Mouse (Mus musculus): ENCODE measurements around the gene Knstrn. TPM values are rescaled to one million over a fixed set of nuclear protein-coding genes. Genes with fewer than 3 reads are reported as not detected.
A peak's percentile ranks its signal among the peaks of the same experiment; 100 is the strongest.

Knstrn gene
- polyA plus RNA-seq, 1 experiment from 2014 or later = 134 TPM

- Histone ChIP-seq H3K9ac (no peak overlapping the region), H3K27me3 (no peaks in the 10 kb centered on the region), H3K4me3 (no peak overlapping the region), H3K4me2 (no peak overlapping the region), H3K27ac (no peak overlapping the region), H3K9me3 (no peaks in the 10 kb centered on the region), H3K36me3 (peaks cover 48% of the 10 kb centered on the region), H3K4me1 (no peaks in the 10 kb centered on the region)
- WGBS = 68% methylated on average over 6 of the region's 6 CpGs
- ATAC-seq (ENCODE audit: borderline replicate concordance, extremely low read depth, low FRiP score, low TSS enrichment) = no peak
These were observed 21.3 kb downstream of the Knstrn start for GRCm38 (mm10) chr2:118835115-118835514.

- H3K36me3 ChIP-seq = peaks cover 18% of the 10 kb centered on the region
- no peaks in the 10 kb centered on the region for H3K4me1 ChIP-seq
- no peak overlapping the region for H3K27ac ChIP-seq
- no peak overlapping the region for H3K9ac ChIP-seq
- no peak overlapping the region for H3K4me2 ChIP-seq
- ATAC-seq (ENCODE audit: borderline replicate concordance, extremely low read depth, low FRiP score, low TSS enrichment) = no peak
- WGBS = 28% methylated on average over 5 of the region's 5 CpGs
- no peak overlapping the region for H3K4me3 ChIP-seq
- H3K9me3 ChIP-seq = no peaks in the 10 kb centered on the region
- H3K27me3 ChIP-seq = no peaks in the 10 kb centered on the region
These were observed 24.5 kb downstream of the Knstrn start for GRCm38 (mm10) chr2:118838330-118838729.

GRCm38 (mm10) chr2:118841186-118841585 is 27.4 kb downstream of the Knstrn start:
- no peaks in the 10 kb centered on the region for H3K27me3 ChIP-seq
- no peak overlapping the region for H3K4me2 ChIP-seq
- no peaks in the 10 kb centered on the region for H3K36me3 ChIP-seq
- H3K4me3 ChIP-seq = no peak overlapping the region
- H3K4me1 ChIP-seq = peaks cover 2% of the 10 kb centered on the region; the same call in 1 of the 2 replicates
- no peak overlapping the region for H3K27ac ChIP-seq
- 57% methylated on average over 5 of the region's 5 CpGs for WGBS
- no peak for ATAC-seq (ENCODE audit: borderline replicate concordance, extremely low read depth, low FRiP score, low TSS enrichment)
- no peak overlapping the region for H3K9ac ChIP-seq
- no peaks in the 10 kb centered on the region for H3K9me3 ChIP-seq

- peaks cover 3% of the 10 kb centered on the region; the same call in 1 of the 2 replicates for H3K4me1 ChIP-seq
- H3K4me3 ChIP-seq = no peak overlapping the region
- H3K9me3 ChIP-seq = no peaks in the 10 kb centered on the region
- H3K27me3 ChIP-seq = no peaks in the 10 kb centered on the region
- no peak overlapping the region for H3K27ac ChIP-seq
- H3K36me3 ChIP-seq = no peaks in the 10 kb centered on the region
- no peak overlapping the region for H3K4me2 ChIP-seq
- ATAC-seq (ENCODE audit: borderline replicate concordance, extremely low read depth, low FRiP score, low TSS enrichment) = no peak
- H3K9ac ChIP-seq = no peak overlapping the region
- WGBS = 75% methylated on average over 4 of the region's 4 CpGs
These were observed 28.0 kb downstream of the Knstrn start for GRCm38 (mm10) chr2:118841774-118842173.

GRCm38 (mm10) chr2:118844427-118844826 is 30.6 kb downstream of the Knstrn start:
- ATAC-seq (ENCODE audit: borderline replicate concordance, extremely low read depth, low FRiP score, low TSS enrichment) = no peak
- Histone ChIP-seq H3K4me2 (no peak overlapping the region), H3K9ac (no peak overlapping the region), H3K27ac (no peak overlapping the region), H3K36me3 (no peaks in the 10 kb centered on the region), H3K4me3 (no peak overlapping the region), H3K4me1 (peaks cover 3% of the 10 kb centered on the region; the same call in 1 of the 2 replicates), H3K9me3 (no peaks in the 10 kb centered on the region), H3K27me3 (no peaks in the 10 kb centered on the region)
- 78% methylated on average over 3 of the region's 3 CpGs for WGBS

- 32% methylated on average over 7 of the region's 7 CpGs for WGBS
- H3K27me3 ChIP-seq = no peaks in the 10 kb centered on the region
- H3K9ac ChIP-seq = no peak overlapping the region
- no peak overlapping the region for H3K4me2 ChIP-seq
- H3K36me3 ChIP-seq = no peaks in the 10 kb centered on the region
- peaks cover 3% of the 10 kb centered on the region; the same call in 1 of the 2 replicates for H3K4me1 ChIP-seq
- no peak overlapping the region for H3K27ac ChIP-seq
- no peak for ATAC-seq (ENCODE audit: borderline replicate concordance, extremely low read depth, low FRiP score, low TSS enrichment)
- no peak overlapping the region for H3K4me3 ChIP-seq
- no peaks in the 10 kb centered on the region for H3K9me3 ChIP-seq
These were observed 32.4 kb downstream of the Knstrn start for GRCm38 (mm10) chr2:118846246-118846645.

- Histone ChIP-seq H3K27ac (no peak overlapping the region), H3K9ac (no peak overlapping the region), H3K9me3 (no peaks in the 10 kb centered on the region), H3K4me2 (no peak overlapping the region), H3K4me3 (no peak overlapping the region), H3K4me1 (no peaks in the 10 kb centered on the region), H3K27me3 (no peaks in the 10 kb centered on the region), H3K36me3 (no peaks in the 10 kb centered on the region)
- no peak for ATAC-seq (ENCODE audit: borderline replicate concordance, extremely low read depth, low FRiP score, low TSS enrichment)
- WGBS = 32% methylated on average over 3 of the region's 3 CpGs
These were observed 38.0 kb downstream of the Knstrn start for GRCm38 (mm10) chr2:118851756-118852155.

DNA sequence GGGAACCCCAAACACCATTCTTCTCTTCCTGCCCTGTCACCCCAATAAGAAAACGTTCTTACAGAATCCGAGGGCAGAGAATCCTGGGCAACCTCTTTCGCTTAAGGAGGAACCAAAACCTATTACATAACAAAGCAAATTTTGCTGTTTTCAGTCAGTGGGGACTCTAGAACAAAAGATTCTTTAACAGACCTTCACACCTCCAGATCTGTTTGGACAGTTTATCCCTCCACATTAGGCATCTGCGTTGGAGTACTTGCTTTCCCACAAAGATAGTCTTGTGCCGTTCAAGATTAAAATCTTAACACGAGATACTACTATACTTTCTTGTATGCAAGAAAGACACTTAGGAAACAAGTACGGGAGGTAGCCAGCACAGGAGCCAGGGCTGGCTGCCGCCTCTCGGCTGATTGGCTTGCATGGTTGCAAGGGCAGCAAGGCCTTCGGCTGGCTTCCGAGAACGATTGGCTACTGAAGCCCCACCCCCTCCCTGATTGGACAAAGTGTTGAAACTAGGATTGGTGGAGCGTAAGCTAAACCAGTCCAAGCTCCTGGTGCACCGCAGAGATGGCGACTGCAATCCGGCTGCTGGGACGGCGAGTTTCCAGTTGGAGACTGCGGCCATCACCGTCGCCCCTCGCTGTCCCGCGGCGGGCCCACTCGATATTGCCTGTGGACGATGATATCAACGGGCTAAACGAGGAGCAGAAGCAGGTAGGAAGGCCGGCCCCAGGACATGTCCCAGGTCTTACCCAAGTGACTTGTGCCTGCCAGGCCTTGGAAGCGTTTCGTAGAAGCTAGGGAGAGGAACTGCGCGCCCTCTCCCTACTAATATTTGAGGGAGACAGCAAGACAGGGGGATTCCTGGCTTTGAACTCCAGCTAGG is 47.9 kb downstream of the Knstrn start, which contains the start of gene Ivd:
TSS of gene Ivd (plus strand) at position 501 of the 886 bp plus-strand sequence.
- under 1% methylated on average over 34 of the region's 34 CpGs for WGBS
- ATAC-seq (ENCODE audit: borderline replicate concordance, extremely low read depth, low FRiP score, low TSS enrichment) = peak; percentile 99
- no peaks in the 10 kb centered on the region for H3K9me3 ChIP-seq
- peak within 1 kb of the TSS; percentile 62; the same call in 1 of the 2 replicates for H3K27ac ChIP-seq
- no peaks in the 10 kb centered on the region for H3K36me3 ChIP-seq
- H3K9ac ChIP-seq = peak within 1 kb of the TSS; percentile 58
- peaks cover 7% of the 10 kb centered on the region; the same call in 1 of the 2 replicates for H3K4me1 ChIP-seq
- no peaks in the 10 kb centered on the region for H3K27me3 ChIP-seq
- H3K4me2 ChIP-seq = peak within 1 kb of the TSS; percentile 78
- peak within 1 kb of the TSS; percentile 64 for H3K4me3 ChIP-seq

DNA sequence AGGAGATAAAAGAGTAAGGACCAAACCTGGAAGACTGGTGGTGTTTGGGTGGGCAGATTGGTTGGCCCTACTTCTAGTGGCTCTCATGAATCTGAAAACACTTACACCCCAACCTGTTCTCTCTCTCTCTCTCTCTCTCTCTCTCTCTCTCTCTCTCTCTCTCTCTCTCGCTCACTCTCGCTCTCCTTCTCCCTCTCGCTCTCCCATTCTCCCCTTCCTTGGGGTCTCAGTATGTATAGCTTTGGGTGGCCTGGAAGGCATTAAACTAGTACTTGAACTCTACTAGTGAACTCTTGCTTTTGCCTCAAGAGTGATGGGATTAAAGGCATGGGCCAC is 48.5 kb downstream of the Knstrn start:
- WGBS = 30% methylated on average over 3 of the region's 3 CpGs
- Histone ChIP-seq H3K36me3 (no peaks in the 10 kb centered on the region), H3K4me1 (peaks cover 7% of the 10 kb centered on the region; the same call in 1 of the 2 replicates), H3K4me3 (peak overlapping the region; percentile 64), H3K9ac (peak overlapping the region; percentile 58), H3K27ac (peak overlapping the region; percentile 62; the same call in 1 of the 2 replicates), H3K27me3 (no peaks in the 10 kb centered on the region), H3K9me3 (no peaks in the 10 kb centered on the region), H3K4me2 (peak overlapping the region; percentile 78)
- ATAC-seq (ENCODE audit: borderline replicate concordance, extremely low read depth, low FRiP score, low TSS enrichment) = no peak

GRCm38 (mm10) chr2:118870601-118871000 is 56.8 kb downstream of the Knstrn start:
- H3K27ac ChIP-seq = peak overlapping the region; percentile 26
- peaks cover 16% of the 10 kb centered on the region for H3K36me3 ChIP-seq
- H3K9ac ChIP-seq = no peak overlapping the region
- H3K4me3 ChIP-seq = no peak overlapping the region
- H3K4me2 ChIP-seq = no peak overlapping the region
- H3K9me3 ChIP-seq = no peaks in the 10 kb centered on the region
- H3K4me1 ChIP-seq = peaks cover 13% of the 10 kb centered on the region; the same call in 1 of the 2 replicates
- H3K27me3 ChIP-seq = no peaks in the 10 kb centered on the region
- no peak for ATAC-seq (ENCODE audit: borderline replicate concordance, extremely low read depth, low FRiP score, low TSS enrichment)
- WGBS = 57% methylated on average over 3 of the region's 3 CpGs

- ATAC-seq (ENCODE audit: borderline replicate concordance, extremely low read depth, low FRiP score, low TSS enrichment) = no peak
These were observed 57.2 kb downstream of the Knstrn start for GRCm38 (mm10) chr2:118871032-118871431.

DNA sequence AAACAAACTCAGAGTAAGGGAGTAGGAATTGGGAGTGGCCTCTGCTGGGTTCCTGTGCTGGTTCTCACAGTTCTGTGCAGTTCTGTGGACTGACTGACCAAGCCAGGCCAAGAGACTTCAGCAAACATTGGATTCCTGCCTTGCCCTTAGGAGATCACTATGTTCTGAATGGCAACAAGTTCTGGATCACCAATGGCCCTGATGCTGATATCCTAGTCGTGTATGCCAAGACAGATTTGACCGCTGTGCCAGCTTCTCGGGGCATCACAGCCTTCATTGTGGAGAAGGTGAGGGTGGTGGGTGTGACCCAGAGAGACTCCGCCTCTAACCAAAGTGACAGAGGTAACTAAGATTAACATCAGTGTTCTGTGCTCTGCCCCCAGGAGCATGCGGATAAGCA is 59.2 kb downstream of the Knstrn start:
- Histone ChIP-seq H3K27ac (no peak overlapping the region), H3K4me1 (peaks cover 13% of the 10 kb centered on the region; the same call in 1 of the 2 replicates), H3K9ac (no peak overlapping the region), H3K27me3 (no peaks in the 10 kb centered on the region), H3K9me3 (no peaks in the 10 kb centered on the region), H3K4me2 (no peak overlapping the region), H3K4me3 (no peak overlapping the region), H3K36me3 (peaks cover 35% of the 10 kb centered on the region)
- WGBS = 87% methylated on average over 5 of the region's 5 CpGs
- ATAC-seq (ENCODE audit: borderline replicate concordance, extremely low read depth, low FRiP score, low TSS enrichment) = no peak

More at GRCm38 (mm10) chr2:118871032-118871431, 57.2 kb downstream of the Knstrn start:
- 45% methylated on average over 1 of the region's 1 CpGs for WGBS
- no peaks in the 10 kb centered on the region for H3K9me3 ChIP-seq
- H3K9ac ChIP-seq = no peak overlapping the region
- H3K4me1 ChIP-seq = peaks cover 13% of the 10 kb centered on the region; the same call in 1 of the 2 replicates
- H3K4me3 ChIP-seq = no peak overlapping the region
- H3K27ac ChIP-seq = peak overlapping the region; percentile 26
- peaks cover 17% of the 10 kb centered on the region for H3K36me3 ChIP-seq
- H3K4me2 ChIP-seq = no peak overlapping the region
- no peaks in the 10 kb centered on the region for H3K27me3 ChIP-seq
